Mouse (Mus musculus) gastrocnemius, postnatal 25 days (tissue): ENCODE data around the gene Cd52. TPM values are rescaled to one million over a fixed set of nuclear protein-coding genes. Genes with fewer than 3 reads are reported as not detected.

Experiments
- DNase-seq: peaks from one replicate; pipeline ENCODE4 v3.0.0; 2022
- total RNA-seq, 2 experiments: library from RNA; stranded (reverse); gene quantifications; 1 replicate in 1 of 2; 2 replicates in 1 of 2; pipeline ENCODE4 v1.2.3; 2021

The Cd52 gene
- total RNA-seq, 2 experiments from 2014 or later: 0.61 to 1.2 TPM

DNA sequence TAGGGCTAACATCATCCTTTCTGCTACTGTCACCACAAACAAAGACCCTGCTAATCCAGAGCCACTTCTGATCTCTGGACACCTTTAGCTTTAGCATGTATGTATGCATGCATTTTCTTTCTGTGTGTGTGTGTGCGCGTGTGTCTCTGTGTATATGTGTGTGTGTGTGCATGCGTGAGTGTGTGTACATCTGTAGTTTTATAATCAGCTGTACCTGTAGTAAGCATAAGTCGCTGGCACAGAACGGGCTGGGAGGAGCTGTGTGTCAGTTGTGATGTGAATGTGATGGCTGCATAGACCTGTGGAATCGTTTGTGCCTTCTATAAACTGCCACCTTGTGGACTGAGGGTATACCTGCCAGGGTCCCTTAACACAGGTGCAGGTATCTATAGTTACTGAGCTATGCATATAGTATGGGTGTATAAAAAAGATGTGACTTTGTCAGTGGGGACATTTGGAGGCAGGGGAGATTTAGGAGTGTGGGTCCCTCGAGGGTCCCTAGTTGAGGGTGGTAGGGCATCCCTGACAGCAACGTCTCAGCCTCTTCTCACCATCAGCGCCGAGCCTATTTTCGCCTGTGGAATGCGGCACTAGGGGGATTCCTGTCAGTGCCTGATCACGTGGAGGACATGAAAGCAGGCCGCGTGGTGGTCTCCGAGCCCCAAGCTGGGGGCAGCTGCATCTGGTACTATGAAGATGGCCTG lies 4.2 kb downstream of the Cd52 start:
- DNase-seq: no peak

DNA sequence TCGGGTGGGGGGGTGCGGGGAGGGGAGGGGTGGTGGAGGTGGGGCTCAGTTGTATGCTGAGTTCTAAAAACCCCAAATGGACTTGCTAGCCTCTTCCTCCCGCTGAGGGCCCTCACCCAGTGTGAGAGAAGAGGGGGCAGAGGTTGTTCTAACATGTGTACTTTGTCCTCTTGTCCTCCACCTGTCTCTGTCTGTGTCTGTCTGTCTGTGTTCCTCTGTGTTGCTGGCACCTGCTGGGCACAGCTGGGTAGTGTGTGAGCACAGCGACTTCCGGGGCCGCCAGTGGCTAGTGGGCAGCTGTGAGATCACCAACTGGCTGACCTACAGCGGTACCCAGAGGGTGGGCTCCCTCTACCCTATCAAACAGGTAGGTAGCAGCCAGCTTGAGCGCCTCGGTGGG lies 5.9 kb downstream of the Cd52 start:
- no peak for DNase-seq

DNA sequence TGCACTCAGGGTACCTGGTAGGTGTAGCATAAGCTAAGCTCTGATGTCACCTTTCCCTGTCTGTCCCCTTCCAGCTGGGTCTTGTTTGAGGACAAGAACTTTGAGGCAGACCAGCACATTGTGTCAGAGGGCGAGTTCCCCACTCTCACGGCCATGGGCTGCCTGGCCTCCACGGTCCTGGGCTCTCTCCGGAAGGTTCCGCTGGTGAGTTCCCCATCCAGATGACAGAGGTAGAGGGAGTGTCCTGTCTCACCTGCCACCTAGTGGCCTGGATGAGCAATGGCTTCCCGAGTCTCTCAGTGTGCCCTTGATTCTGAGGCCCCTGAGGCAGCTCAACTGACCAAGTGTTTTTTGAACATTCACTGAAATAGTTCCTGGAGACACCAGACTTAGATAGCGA lies 7.5 kb downstream of the Cd52 start:
- DNase-seq: no peak

DNA sequence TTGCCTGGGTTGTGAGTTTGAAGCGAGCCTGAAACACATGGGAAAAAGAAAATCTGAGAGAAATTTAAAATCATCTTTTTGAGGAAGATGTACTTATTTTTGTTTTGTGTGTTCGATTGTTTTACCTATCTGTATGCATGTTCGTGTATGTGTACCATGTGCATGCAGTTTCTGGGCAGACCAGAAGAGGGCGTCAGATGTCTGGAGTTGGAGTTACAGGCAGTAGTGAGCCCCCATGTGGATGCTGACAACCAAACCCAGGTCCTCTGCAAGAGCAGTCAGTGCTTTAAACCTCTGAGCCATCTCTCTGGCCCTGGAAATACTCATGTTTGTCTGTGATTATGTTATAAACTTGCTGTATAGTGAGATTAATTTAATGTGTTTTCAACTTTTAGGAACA lies 9.9 kb downstream of the Cd52 start:
- DNase-seq: no peak

DNA sequence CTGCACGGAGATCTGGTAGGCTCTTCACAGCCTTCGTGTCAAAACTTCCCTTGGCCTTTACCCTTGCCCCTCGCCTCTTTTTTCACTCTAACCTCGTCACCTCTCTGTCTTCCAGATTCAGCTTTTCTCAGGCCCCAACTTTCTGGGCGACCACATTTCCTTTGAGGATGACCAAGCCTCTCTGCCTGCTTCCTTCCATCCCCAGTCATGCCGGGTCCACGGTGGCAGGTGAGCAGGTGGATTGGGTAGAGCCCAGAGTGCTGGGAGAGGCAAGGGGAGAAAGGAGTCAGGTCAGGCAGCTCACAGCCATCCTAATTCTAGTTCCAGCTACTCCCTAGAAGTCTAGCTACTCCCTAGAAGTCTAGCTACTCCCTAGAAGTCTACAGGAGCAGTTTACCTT lies 12.4 kb downstream of the Cd52 start:
- DNase-seq: no peak

DNA sequence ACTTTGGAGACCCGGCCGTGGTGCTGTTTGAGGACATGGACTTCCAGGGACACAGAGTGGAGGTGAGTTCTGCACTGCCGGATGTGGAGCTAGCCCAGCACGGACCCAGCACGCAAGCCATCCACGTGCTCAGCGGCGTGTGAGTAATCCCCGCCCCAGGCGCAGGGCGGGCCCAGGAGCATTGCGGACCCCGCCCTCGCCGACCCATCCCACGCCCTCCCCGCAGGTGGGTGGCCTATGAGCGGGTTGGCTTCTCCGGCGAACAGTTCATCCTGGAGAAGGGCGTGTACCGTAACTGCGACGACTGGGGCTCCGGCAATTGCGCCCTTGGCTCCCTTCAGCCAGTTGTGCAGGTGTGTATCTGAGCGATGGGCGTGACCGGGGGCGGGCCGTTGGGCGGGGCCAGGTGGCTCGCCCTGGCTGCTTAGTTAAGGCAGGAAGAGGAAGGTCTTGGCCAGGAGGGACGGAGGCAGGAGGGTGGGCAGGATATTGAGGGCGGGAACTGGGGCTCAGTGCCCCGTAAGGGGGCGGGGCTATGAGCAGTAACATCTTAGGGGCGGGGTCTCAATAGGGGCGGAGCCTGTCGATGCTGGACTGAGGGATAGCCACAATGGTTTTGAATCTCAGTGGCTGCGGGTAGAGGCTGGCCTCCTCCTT lies 13.0 kb downstream of the Cd52 start:
- peak; percentile 44 for DNase-seq

DNA sequence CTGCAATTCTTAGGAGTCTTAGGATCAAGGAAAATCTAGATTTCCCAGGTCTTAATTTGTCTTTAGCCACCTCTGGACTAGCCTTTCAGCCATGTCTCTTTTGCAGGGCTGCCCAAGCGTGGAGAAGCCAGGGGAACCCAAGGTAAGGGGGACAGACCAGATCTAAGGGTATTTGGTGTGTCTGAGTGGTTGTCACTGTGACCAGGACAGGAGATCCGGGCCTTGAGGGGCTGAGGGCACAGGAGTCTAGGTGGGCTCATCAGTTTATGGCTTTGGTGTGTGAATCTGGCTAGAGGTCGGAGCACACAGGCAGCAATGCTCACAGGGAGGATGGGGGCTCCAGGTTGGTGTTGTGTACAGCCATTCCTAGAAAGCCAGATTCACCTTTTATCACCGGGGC lies 14.2 kb downstream of the Cd52 start:
- DNase-seq: no peak

DNA sequence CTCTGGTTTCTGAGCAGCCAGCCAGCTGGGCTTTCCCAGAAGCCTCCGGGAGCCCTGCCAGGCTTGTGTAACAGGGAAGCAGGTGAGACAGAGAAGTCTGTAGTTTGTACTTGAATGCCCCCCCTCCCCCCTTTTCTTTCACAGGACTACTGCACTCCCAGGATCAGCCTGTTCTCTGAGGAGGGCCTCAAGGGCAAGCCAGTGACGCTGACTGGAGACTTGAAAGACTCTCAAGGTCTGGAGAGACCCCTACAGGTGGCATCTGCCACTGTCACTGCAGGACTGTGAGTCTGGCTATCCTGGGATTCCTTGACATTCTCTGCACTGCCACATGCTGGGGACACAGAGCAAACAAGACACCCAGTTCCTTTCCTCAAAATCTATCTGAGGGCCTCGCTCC lies 16.2 kb downstream of the Cd52 start:
- DNase-seq: no peak

DNA sequence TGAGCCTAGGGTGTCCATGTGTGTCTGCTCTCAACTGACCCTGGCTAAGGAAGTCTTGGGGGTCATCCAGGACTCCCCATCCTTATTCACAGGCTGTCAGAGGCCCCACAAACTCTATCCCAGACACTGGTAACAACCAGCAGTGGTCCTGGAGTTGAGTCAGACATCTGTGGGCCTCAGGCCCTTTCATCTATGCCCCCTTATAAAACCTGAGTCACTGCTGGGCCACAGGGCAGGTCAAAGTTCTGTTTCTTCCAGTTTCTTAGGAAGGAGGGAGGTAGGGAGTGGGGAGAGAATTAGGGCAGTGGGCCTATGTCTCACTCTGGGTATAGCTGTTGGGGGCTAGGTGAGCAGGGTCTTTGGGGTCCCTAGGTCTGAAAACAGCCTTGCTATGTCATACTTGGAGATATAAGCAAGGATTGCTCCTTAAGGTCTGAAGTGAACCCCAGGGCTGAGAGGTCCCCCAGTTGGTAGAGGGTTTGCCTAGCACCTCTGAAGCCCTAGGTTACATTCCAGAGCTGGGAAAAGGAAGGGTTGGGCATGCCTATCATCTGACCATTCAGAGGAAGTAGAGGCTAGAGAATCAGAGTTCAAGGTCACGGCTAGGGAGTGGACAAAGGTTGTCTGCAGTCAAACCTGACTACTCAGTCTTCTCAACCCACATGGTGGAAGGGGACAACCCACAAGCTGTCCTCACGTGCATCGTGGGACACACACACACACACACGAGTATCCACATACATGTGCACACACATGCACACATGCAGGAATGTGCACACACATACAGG lies 25.9 kb downstream of the Cd52 start:
- no peak for DNase-seq

DNA sequence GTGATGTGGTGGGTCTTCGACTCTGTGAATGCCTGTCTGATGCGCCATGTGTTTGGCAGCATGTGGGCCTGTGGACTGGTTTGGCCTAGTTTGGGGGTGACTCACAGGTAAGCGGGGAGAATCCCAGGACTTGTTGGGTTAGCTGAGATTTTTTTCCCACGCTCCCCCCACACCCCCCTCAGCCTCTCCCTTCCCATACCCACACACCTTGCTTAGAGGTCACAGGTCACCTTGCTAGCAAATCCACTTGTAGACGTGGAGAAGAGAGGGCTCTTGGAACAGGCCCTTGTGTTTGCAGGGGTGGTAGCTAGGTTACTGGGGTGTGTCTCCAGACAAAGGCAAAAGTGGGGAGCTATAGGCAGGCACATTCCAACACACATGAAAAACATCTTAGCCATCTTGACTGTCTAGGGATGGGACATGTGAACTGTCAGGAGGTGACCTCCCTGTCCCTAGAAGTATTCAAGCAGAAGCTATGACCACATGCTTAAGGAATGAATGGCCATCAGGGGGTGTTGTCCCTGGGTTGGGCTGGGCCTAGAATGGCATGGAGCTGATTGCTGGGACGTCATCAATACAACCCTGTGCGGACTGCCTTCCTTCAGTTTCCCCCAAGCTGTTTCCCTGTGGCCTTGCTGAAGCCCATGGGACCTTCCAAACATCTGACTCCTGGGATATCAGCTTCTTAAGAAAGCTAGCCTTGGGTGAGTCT lies 26.9 kb downstream of the Cd52 start:
- DNase-seq: no peak

DNA sequence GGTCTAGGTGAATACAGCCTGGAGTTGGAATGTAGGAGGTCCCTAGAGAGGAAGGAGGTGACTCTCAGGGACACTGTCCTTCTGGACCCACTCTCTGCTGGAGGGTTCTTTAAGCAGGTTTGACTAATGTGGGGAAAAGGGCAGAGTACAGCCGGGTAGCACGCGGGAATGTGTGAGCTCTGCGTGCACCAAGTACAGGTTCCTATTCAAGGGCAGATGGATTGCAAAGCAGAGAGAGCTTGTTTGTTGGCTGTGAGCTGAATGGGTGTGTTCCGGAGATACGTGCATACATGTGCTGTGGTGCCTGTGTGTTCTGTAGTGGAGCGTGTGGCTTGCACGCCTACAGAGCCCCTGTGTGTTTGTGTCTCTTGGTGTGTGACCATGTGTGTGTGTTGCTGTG lies 27.5 kb downstream of the Cd52 start:
- DNase-seq: no peak

DNA sequence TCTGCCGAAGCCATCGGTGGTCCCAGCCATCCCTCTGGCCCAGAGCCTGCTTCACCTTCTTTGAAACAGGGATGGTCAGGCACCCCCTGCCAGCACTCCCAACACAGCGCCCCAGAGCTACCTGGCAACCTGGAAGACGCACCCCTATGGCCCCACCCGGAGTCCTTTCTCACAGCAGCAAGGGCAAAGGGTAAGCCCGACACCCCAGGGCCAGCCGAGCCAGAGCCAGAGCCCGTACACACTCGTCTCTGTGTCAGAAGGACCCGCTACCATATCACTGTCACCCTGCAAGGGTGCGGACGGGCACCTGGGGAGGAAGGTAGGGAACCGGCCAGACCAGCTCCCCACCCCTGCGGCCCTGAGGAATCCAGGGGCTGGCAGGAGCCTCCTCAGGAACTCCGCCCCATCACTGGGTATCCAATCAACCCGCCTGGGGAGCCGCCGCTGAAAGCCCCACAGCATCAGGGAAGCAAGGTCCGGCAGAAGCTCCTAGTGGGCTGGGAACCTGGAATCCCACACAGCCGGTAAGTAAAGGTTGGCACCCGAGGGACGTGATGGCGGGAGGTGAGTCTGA lies 29.4 kb downstream of the Cd52 start:
- DNase-seq: no peak

DNA sequence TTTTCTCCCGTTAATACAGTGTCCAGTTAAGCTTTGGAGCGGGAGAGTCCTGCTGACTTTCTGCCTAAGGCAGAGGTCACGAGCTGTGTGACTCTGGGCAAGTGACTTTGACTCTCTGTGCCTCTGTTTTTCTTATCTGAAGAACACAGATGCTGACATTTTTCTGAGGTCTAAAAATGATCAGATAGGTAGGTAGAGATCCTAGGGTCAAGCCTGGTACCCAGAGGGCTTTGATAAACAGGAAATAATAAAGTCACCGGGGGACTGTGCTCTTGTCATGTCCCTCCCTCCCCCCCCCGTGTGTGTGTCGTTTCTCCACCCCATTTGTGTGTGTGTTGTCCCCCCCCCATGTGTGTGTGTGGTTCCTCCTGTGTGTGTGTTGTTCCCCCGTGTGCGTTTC lies 32.3 kb downstream of the Cd52 start:
- no peak for DNase-seq

DNA sequence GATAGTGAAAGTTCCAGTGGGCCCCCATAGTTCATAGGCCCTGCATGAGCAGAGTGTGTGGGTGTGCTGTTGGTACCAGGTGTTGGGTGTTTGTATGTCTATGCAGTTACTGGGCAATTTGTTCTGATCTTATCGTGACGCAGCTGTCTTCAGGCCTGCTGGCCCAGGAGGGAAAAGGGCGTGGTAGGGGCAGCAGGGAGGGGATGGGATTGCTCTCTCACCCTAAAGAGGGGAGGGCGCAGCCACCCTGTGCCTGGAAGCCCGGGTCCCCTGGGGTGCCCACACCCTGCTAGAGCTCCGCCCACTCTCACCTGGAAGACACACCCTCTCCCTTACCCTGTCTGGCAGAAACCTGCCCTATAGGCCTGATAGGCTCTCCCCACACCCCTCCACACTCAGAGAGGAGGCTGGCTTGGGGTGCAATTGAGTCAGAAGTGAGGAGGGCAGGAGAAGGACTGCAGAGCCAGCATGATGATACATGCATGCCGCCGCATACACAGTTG lies 32.9 kb downstream of the Cd52 start:
- DNase-seq: no peak

DNA sequence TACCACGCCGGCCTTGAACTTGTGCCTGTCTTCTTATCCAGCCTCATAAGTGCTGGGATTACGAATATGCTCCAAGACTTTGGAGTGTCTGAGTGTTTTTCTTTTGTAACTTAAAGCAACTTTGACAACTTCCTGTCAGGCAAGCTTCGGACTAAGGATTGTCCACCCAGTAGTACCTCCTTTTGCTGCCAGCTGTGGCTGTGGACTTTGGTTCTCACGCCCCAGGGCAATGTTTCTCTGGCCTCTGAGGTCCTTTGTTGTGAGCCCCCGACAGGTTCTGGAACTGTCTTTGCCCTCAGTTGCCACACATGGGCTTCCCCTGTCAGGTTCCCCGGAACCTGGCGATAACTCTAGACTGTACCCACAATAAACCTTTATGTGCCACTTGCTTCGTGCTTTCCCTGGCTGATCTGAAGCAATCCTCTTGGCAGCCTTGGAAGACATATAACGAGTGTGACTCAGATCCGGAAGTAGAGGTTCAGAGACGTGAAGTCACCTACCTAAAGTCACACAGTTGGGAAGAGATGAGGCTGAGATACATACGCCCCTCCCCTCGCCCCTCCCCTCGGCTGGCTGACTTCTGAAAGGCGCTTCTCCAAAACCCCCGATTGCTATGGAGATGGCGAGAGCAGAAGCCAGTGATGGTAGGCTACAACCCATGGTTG lies 33.6 kb downstream of the Cd52 start:
- no peak for DNase-seq

DNA sequence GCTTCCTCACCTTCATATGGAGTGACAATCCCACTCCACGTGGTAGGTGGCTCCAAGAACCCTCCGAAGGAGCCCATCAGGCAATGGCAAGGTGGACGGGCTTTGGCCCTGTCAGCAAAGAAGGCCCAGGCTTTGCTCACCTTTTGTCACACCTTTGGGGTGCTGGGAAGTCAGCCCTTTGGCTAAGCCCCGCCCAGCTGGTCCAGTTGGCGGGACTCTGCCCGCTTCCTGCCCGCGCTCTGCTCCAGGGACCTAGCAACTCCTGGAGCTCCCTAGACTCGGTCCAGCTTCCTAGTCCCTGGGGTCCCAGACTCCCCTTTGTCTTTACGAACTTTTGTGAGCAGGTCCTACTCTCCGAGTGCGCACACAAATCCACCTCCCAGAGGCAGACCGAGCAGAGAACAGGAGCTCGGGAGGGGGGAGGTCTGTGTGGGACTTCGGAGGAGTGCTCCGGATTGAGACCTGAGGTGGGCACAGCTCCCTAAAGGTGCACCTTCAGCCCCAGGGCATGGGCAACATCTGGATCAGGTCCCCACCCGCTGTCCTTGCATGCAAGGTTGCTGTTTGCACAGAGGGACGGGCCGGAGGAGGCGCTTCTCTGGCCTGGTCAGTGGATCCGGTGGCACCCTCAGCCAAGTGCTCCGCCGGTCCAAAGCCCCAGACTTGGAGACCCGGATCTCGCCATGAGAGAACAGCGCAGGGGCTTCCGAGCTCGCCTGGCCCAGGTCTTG lies 34.6 kb downstream of the Cd52 start, which contains the start of gene Crybg2:
Gene Crybg2, plus strand, starts transcription at position 681 of the 731 bp plus-strand sequence.
- no peak for DNase-seq

DNA sequence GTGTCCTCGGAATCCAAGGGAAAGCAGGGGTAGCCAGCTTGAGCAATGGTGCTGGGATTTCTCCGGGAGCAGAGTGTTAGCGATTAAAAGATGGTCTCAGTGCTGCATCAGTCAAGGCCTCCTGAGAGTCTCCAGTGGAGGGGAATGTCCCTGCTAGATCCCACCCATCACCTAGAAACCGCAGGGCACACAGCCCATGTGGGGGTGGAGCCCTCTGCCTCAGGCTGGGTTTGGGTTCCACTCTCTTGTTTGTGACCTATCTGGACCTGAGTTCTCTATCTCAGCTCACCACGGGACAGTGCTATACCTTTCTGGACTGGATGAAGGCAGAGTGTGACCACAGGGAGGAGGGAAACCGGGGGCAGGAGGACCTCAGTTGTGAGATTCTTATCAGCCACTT lies 36.0 kb downstream of the Cd52 start:
- no peak for DNase-seq

DNA sequence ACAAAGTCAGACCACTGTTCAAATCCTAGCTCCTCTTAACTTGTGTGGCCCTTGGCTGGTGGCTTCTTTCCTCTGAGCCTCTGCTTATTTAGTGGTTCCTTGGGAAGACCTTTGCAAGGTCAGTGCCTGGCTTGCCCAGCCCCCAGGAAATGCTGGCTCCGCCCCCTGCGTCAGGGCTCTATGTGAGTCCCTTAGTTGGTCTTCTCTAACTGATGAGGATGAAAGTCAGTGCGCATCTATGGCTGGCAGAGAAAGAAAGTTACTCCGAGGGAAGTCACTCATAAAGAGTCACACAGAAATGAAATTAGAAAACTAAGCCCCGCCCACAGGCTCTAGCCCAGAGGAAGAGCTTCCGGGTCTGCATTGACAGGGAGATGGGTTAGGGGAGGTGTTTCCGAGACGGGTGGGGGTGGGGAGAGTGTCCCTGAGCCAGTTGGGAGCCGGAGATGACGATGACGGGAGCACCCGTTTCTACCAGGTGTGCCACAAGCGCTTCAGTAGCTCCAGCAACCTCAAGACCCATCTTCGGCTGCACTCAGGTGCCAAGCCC lies 36.6 kb downstream of the Cd52 start:
- DNase-seq: no peak

DNA sequence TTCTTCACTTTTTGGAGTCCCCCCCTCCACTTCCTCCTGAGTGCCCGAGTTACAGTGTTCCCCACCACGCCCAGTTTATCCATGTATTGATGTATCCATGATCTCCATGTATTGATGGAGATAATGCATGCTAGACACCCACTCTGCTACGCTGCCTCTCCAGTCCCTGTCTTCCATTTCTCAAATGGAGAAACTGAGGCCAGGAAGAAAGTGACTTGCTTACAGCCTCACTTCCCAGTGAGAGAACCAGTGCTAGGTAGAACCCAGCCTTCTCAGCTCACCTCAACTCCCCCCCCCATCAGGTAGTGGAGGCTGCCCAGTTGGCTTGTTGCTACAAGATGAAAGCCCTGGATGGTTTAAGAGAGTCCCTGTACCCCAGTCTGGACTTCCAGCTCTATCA lies 41.3 kb downstream of the Cd52 start, which contains the start of gene Zfp683:
Gene Zfp683, plus strand, starts transcription at position 301 of the 400 bp plus-strand sequence.
- no peak for DNase-seq

DNA sequence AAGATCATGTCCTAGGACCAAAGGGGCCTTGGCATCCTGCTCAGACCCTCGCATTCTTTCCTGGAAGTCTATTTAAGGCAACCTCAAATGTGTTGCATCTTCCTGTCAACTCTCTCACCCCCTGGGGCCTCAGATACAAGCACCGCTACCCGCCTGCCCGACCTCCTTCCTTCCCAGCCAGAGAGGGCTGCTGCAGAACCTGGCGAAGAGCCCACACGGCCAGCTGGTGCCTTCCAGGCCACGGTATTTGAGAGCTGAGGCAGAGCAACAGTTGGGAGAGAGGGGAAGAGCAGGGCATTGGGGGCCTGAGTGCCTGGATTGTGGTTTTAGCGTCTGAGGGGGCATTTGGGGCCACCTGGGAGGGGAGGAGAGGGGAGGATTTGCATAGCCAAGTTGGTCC lies 42.3 kb downstream of the Cd52 start:
- DNase-seq: no peak
